Mouse (Mus musculus) kidney, postnatal 4 days (tissue): Measurements from ENCODE around the gene Crip2.

Source experiments
- DNase-seq, 2 experiments: peaks; one replicate each; pipeline ENCODE4 v3.0.0; 2021; ENCODE audit warnings: mixed read lengths in 2 of 2

Gene Crip2

DNA sequence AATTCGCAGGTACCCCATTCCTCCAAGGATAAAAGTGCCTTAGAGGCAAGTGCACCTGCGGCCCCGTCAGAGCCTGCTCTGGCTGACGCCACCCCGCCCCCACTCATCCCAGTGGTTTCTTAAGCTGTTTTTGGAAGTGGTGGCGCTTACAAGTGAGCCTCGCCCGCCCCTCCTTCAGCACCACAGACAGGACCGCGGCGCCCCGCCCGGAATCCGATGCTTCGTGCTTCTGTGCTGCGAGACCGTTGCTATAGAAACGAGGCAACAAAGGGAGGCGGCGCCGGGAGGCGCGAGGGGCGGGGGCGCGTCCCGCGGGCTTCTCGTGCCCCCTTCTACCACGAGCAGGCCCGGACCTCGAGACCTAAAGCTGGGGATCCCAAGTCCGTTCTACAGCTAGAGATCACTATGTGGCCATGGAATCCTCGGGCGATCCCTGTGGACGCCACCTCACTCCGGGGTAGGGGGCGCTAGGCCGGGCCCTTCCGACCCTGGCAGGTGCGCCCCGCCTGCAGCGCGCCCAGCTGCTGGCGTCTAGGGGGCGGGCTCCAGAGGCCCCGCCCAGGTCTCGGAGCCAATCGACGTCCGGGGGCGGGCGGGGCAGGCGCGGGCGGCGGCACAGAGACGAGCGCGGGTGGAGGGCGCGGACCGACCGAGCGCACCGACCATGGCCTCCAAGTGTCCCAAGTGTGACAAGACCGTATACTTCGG is at the start of gene Crip2:
Crip2 (plus strand) TSS at position 329 of the 708 bp plus-strand sequence.
- peak; percentile 89 to 94 for DNase-seq

DNA sequence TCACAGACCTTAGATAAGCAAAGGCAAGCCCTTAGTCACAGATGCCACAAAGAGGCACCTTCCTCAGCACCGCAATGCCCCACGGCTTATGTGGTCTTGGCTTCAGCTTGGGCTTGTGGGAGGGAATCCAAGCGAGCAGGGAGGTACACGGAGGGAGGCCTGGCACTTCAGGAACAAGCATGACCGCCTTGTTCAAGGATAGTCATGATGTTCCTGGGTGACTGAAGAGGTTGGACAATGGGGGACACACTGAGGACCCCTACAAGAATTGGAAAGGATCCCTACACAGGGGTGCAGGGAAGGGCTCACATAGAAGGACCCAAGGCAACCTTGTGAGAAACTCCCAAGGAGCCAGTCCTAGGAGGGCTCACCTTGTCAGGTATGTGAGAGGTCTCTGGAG is 43.0 kb upstream of the Crip2 start:
- DNase-seq = no peak

- DNase-seq = peak; percentile 65 to 77
Observed at GRCm38 (mm10) chr12:113097749-113098281, 42.2 kb upstream of the Crip2 start, which contains the start of gene Mta1. Mta1 (plus strand) TSS chr12:113098278.

DNA sequence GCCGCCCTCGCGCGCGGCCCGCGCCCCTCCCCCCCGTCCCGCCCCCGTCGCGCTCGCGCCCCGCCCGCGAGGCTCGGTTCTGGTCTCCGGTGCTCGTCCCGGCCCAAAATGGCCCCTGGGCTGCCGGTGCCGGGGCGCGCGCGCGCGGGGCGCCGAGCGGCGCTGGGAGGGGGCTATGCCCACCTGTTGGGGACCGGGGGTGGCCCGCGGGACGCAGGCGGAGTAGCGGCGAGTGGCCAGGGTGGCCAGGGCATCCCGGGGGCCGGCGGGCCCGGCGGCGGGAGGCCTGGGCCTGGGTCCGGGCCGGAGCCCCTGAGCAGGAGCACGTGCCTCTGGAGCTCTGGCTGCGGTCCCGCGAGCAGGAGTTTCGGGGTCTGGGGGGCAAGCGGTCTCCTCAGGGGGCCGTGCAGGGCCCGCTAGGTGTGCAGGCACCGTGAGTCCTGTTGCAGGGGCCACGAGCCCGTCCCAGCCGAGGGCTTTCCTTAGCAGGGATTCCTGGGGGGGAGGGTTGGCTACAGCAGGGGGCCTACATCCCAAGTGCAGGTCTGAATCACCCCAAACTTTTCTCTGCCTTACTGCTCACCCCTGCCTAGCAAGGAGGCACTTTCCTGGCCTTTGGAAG is 41.4 kb upstream of the Crip2 start:
- DNase-seq = peak; percentile 40 to 53

DNA sequence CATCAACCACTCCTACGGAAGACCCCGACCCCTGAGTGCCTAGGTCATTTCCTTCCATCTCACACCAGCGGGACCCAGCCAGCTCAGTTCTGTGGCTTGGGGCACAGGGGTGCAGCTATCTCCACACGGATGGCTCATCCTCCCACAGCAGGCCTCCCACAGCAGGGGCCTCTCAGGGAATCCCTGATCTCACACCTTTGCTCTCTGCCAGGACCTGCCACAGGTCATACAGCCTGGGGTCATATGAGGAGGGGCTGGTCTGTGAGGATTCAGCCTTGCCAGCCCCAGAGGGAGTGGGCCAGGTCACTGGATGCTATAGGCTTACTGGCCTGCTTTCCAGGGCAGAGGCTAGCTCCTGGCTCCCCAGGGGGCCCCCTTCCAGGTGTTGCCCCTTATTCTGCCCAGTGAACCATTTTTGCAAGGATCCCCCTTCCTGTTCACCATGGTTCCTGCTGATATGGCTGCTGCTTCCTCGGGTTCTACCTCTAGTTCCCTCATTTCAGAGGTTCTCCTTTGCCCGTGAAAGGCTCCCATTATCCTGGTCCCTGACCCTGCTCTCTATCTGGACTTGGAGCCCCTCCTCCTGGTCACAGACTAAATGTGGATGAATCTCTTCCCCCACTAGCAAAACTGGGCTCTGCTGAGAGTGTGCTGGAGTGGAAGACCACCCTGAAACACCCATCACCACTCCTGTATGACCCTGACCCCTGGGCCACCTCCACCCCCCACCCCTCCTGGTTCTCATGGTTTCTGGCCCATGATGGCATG is 40.4 kb upstream of the Crip2 start:
- DNase-seq = no peak

- DNase-seq = no peak
Observed at GRCm38 (mm10) chr12:113100448-113101076, 39.5 kb upstream of the Crip2 start.

GRCm38 (mm10) chr12:113101251-113101960 is 38.6 kb upstream of the Crip2 start:
- DNase-seq = no peak

GRCm38 (mm10) chr12:113102461-113102860 is 37.6 kb upstream of the Crip2 start:
- peak; percentile 74 to 82 for DNase-seq

DNA sequence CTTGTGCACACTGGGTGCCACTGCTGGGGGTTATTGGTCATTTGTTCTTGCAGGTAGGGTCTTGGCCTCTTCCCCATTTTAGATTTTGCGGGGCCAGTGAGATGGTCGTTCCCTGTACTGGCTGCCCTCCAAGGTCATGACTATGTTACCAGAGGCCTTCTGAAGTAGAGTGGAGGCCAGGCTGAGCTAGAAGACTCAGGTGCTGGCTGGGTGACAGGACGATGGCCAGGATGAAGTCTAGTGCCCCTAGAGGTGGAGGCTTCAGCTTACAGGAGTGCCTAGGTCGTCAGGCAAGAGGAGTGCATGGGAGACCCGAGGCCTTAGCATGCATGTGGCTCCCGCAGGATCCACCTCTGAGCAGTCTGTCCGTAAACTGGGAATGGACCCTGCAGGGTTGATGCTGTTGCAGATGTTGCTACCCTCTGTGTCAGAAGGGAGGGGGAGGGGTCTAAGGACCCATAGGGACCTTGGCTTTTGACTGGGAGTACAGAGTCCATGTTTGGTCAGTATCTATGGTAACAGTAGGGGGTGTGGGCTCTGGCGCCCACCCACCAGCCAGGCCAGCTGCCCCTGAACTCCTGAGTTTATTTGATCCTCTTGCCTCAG is 36.1 kb upstream of the Crip2 start:
- DNase-seq = peak; percentile 28 to 40

DNA sequence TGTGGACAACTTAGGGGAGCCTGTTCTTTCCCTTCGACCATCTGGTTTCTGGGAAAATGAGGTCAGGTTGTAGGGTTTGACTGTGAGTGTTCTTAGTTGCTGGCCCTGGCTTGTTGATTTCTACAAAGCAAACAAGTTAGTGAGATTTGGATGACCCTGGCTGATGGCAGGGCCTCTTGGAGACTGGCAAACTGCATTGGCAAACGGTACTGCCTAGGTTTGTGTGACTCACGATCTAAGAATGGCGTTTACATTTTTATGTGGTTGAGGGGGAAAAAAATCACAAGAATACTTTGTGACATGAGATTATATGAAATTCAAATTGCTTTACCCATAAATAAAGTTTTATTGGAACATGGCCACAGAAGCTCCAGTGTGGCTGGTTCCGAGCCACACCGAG is 33.6 kb upstream of the Crip2 start:
- DNase-seq = no peak

GRCm38 (mm10) chr12:113107431-113108124 is 32.5 kb upstream of the Crip2 start:
- no peak for DNase-seq

GRCm38 (mm10) chr12:113108528-113109283 is 31.3 kb upstream of the Crip2 start:
- no peak for DNase-seq

- DNase-seq = no peak
Observed at GRCm38 (mm10) chr12:113109801-113110200, 30.2 kb upstream of the Crip2 start.

DNA sequence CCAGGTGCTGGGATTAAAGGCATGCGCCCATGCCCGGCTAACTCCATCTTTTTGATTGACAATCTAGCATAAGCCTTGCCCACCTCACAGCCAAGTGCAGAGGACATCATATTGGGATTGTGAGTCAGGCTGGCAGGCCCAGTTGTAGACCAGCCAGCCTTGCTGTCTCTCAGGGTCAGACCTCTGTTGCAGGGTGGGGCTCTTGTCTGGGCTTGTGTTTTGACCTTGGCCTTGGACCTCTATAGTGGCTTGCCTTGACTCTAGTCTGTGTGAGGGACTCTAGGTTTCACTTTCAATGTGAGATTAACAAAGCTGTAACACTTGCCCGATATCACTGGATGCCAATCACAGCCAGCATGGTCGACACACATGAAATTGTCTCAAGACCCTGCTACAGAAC is 25.9 kb upstream of the Crip2 start:
- no peak for DNase-seq

GRCm38 (mm10) chr12:113114856-113115538 is 25.0 kb upstream of the Crip2 start:
- no peak for DNase-seq

DNA sequence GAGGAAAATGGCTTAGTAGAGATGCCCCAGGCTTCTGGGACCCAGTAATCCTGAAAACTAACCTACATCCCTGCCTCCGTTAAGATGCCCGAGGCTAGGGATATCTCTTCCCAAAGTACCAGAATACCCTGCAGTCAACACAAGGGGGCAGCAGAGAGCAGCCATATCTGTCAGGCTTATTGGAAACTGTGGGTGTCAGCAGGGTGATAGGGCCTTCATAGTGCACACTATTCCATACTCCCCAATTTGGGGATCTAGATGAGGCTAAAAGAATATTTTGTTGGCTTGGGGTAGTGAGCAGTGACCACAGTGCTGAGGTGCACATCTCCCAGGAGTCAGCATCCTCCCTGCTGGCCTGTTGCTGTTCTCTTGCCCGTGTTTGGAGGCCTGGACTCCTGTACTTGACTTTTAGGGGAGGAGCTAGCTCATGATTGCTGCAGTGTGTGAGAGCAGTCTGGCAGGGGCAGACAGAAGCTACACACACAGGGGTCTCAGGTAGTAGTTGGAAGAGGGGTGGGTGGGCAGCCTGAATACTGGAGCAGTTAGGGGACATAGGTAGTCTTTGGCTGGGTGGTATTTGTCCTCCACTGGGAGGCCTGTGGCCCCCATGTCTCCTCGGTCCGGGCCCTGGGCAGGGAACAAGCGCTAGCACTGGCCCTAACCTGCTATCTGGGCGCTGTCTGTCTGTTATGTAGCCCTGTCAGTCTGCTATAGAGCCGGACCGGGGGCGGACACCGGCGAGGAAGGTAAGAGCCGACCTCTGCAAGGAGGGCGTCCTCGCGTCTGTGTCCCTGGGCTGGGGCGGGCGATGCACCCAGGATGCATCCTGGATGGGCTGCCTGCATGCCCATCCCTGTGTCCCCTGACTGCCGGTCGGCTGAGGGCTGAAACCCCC is 20.3 kb upstream of the Crip2 start:
- DNase-seq = peak; percentile 88 to 89

DNA sequence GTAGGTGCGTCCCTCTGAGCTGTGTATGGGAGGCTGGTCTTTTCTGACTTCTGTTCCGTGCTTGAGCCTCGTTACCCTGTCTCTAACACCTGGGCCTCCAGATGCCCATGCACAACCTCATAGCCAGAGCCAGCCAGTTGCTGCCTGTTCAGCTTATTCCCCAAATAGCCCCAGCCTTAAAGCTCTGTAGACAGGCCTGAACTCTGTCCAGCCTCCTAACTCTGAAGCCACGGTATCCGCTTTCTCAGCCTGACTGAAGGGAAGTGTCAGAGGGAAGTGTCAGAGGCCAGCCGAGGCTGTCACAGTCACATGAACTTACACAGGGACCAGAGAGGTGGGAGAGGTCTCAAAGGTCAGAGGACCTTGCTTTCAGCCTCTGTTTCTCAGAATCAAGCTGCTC is 15.3 kb upstream of the Crip2 start:
- DNase-seq = no peak

DNA sequence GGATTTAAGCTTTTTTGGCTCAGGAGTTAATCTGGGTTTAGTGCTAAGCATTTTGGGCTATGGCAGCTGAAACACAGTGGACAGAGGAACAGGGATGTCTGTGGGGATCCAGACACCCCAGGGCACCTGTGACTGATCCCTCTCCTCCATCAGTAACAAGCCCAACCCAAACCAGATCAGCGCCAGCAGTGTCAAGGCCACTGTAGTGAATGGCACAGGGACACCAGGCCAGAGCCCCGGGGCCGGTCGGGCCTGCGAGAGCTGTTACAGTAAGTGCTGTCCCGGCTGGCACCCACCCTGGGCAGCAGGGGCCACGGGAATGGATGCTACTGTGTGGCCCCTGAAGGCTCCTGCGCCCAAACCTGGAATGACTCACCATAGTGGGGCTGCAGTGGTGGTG is 9.3 kb upstream of the Crip2 start:
- DNase-seq = no peak

DNA sequence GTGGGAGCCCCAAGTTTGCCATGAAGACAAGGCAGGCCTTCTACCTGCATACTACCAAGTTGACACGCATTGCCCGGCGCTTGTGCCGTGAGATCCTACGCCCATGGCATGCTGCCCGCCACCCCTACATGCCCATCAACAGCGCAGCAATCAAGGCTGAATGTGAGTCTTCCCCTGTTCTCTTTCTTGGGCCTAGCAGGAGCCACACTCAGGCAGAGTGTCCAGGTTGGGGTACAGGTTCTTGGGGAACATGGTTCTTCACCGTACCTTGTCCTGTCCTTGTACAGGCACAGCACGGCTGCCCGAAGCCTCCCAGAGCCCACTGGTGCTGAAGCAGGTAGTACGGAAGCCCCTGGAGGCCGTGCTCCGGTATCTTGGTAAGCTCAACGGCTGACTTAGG is 8.4 kb upstream of the Crip2 start:
- DNase-seq = no peak
